Mouse (Mus musculus) midbrain, postnatal 0 days (tissue): ENCODE results near the gene Fmo5. TPM values are rescaled to one million over a fixed set of nuclear protein-coding genes. Genes with fewer than 3 reads are reported as not detected.
A peak's percentile ranks its signal among the peaks of the same experiment; 100 is the strongest.

Experiments used
- ATAC-seq: fragments of 200-750 bp; cut with Nextera tagmentation; 2 replicates; pipeline ENCODE4 v1.8.0; 2017; ENCODE audit warnings: moderate number of reproducible peaks, mild to moderate bottlenecking, moderate TSS enrichment, moderate library complexity; ENCODE audit not compliant: low FRiP score
- DNase-seq: peaks from one replicate; pipeline ENCODE4 v3.0.0-alpha.2; 2015; ENCODE audit warnings: low spot score
- H3K27ac ChIP-seq: fragments of 300-500 bp; sonication (generic); 2 replicates; pipeline ENCODE4 v1.5.1; 2014; ENCODE audit warnings: low read depth, mild to moderate bottlenecking, low read length, mixed read lengths
- H3K27me3 ChIP-seq: fragments of 300-500 bp; sonication (generic); 2 replicates; pipeline ENCODE4 v1.6.1; 2014; ENCODE audit warnings: low read length, control low read depth, mixed read lengths; ENCODE audit not compliant: insufficient read depth
- H3K36me3 ChIP-seq: fragments of 300-500 bp; sonication (generic); 2 replicates; pipeline ENCODE4 v1.6.1; 2014; ENCODE audit warnings: low read length, control low read depth, mixed read lengths; ENCODE audit not compliant: insufficient read depth
- H3K4me1 ChIP-seq: fragments of 300-500 bp; sonication (generic); 2 replicates; pipeline ENCODE4 v1.6.1; 2014; ENCODE audit warnings: mild to moderate bottlenecking, control low read depth, antibody characterized with exemption, low read length, mixed read lengths; ENCODE audit not compliant: insufficient read depth
- H3K4me2 ChIP-seq: fragments of 300-500 bp; sonication (generic); 2 replicates; pipeline ENCODE4 v1.6.1; 2014; ENCODE audit warnings: low read depth, mild to moderate bottlenecking, low read length, mixed read lengths; ENCODE audit not compliant: poor library complexity, severe bottlenecking
- H3K4me3 ChIP-seq: fragments of 300-500 bp; sonication (generic); 2 replicates; pipeline ENCODE4 v1.5.1; 2014; ENCODE audit warnings: low read depth, mild to moderate bottlenecking, low read length, moderate library complexity
- H3K9ac ChIP-seq: fragments of 300-500 bp; sonication (generic); replicated peaks from 2 replicates; pipeline ENCODE4 v1.6.1; 2014; ENCODE audit warnings: mild to moderate bottlenecking, low read length, moderate library complexity, mixed read lengths; ENCODE audit not compliant: poor library complexity, severe bottlenecking
- H3K9me3 ChIP-seq: fragments of 300-500 bp; sonication (generic); 2 replicates; pipeline ENCODE4 v1.6.1; 2016; ENCODE audit warnings: low read length, control low read depth
- CTCF ChIP-seq: IDR thresholded peaks from 2 replicates; pipeline ENCODE4 v1.5.1; 2016; ENCODE audit warnings: antibody characterized with exemption, mild to moderate bottlenecking
- WGBS: fragments of 180-500 bp; shearing (Covaris S2); extraction: QIAGEN DNeasy Blood & Tissue Kit; methylation state at CpG from one replicate; pipeline ENCODE4 v1.1.7; 2014; 5-methylcytosine and 5-hydroxymethylcytosine counted together
- polyA plus RNA-seq: library from polyadenylated mRNA; unstranded; fragments of >200 nt; fragmentation: Nextera tagmentation; extraction: Ambion mirVana; gene quantifications from 2 replicates; pipeline ENCODE4 v1.2.1, GENCODE M21; 2015
- total RNA-seq: library from RNA; depleted of rRNA; stranded (reverse); fragments of >200 nt; gene quantifications from 2 replicates; pipeline ENCODE4 v1.2.3, GENCODE M21; 2014; rRNA removed

Fmo5 gene
- total RNA-seq (0.38 and 0.71 TPM in 2 replicates), polyA plus RNA-seq (0.60 and 0.75 TPM in 2 replicates)

DNA sequence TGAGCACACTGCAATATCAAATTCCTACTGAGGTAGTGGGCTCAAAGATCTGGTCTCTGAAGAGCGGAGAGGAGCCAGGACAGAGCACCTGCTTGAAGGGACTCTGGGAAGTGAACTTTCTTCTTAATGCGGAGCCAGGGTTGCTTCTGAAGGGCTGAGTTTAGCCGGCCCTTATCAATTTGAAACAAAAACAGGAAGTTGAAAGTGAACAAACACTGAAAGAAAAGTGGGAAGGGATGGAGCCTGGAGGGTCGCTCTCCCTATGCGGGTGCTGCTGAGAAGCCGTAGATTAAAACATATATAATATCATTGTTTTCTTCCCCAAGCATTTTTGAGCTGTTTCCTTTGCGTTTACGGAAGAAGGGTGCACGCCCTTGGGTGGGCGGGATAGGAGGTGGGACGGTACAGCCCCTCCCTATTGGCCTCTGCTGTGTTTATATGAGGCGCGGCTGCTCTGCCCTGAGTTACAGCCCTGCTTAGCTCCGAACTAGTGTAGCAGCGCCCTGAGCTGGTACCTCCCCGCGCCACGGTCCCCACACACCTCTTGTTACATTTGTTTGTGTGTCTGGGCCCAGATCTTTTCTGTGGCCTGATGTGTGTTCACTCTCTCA lies at the start of gene Fmo5:
Fmo5 (plus strand) TSS at position 414 of the 611 bp plus-strand sequence.
- 10% methylated on average over 18 of the region's 18 CpGs for WGBS

DNA sequence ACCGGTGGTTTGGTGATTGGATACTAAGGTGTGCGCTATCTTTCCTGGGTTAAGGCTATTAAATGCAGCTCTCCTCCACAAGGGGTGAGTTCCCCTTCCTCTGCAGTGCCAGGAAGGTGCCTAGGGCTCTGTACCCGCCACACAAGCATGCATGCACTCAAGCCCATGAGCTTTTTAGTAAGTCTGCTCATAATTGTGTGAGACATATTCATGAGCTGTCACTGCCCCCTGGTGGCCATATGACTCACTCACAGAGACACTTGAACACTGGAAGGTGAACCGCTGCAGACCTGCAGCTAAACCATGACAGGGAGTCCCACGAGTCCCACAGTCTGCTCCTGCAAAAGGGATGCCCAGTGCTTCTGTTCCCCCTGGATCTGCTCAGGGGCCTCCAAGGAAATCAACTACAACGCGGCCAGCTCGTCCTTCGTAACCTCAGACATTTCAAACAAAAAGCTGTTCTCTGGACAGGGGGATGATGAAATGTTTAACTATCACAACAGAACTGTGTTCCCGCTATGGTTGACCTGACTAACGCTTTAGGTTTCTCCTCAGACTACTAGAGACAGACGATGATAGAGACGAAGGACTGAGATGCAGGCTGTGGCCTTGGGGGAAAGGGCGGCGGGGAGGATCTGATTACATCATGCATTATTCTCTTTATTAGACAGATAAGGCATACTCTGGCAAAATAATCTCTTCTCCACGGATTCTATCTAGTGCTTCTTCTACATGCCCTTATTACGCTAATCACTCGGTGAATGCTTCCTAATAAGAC lies 43.0 kb upstream of the Fmo5 start:
- Histone ChIP-seq H3K9ac (no peak overlapping the region), H3K9me3 (no peaks in the 10 kb centered on the region), H3K4me2 (peak overlapping the region; percentile 18; the same call in 1 of the 2 replicates), H3K27ac (no peak overlapping the region), H3K4me1 (peaks cover 3% of the 10 kb centered on the region; the same call in 1 of the 2 replicates), H3K27me3 (no peaks in the 10 kb centered on the region), H3K36me3 (0 out of 2 replicates have a peak, but pooled peaks cover 5% of the 10 kb centered on the region), H3K4me3 (no peak overlapping the region)
- WGBS, result 53% methylated on average over 18 of the region's 18 CpGs
- TF ChIP-seq CTCF, result peak; percentile 93
- DNase-seq, result peak; percentile 96
- peak; percentile 87 for ATAC-seq

More for the DNA sequence above, at the start of gene Fmo5:
- Histone ChIP-seq H3K9ac (no peak within 1 kb of the TSS), H3K36me3 (no peaks in the 10 kb centered on the region), H3K4me1 (no peaks in the 10 kb centered on the region), H3K4me2 (peak within 1 kb of the TSS; percentile 32), H3K27ac (no peak within 1 kb of the TSS), H3K4me3 (peak within 1 kb of the TSS; percentile 22), H3K27me3 (no peaks in the 10 kb centered on the region), H3K9me3 (no peaks in the 10 kb centered on the region)
- no peak for DNase-seq
- no peak for TF ChIP-seq CTCF
- no peak for ATAC-seq

DNA sequence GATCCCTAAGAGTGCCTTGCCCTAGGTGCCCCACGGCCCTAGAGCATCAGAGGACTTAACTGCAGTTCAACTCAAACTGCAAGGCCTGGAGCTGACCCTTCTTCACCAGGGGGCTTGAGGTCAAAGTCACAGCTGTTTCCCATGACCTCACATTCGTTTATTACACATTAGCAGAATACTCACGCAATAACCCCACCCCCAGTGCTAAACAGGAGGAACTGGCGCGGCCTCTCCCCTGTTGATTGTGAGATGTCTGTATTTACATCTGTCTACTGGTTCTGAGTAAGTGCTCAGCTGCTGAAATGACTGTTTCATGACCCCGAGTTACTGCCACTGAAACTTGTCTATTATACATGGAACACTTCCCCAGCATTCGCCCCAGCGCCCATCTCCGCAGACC lies 40.9 kb upstream of the Fmo5 start:
- Histone ChIP-seq H3K9me3 (no peaks in the 10 kb centered on the region), H3K4me3 (no peak overlapping the region), H3K27ac (no peak overlapping the region), H3K27me3 (no peaks in the 10 kb centered on the region), H3K9ac (no peak overlapping the region), H3K4me2 (no peak overlapping the region), H3K4me1 (peaks cover 3% of the 10 kb centered on the region; the same call in 1 of the 2 replicates), H3K36me3 (no peaks in the 10 kb centered on the region)
- no peak for ATAC-seq
- 86% methylated on average over 9 of the region's 9 CpGs for WGBS
- no peak for DNase-seq
- TF ChIP-seq CTCF, result no peak

DNA sequence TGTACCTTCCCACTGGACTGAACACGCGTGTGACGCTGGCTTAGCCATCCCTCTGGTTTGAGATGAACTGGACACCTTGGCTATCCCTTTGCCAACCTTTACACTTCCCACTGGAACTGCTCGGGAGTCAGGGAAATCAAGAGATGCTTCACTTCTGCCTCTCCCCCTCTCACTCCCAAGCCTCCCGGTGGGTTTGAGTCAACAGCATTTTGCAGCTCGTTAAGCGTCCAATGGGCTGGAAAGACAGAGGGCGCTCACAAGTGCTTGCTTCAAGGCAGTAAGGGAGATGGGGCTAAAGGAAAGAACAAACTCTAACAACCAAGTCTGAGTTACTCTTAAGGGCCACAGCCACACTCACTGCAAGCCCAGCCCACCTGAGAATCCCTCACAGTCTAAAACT lies 37.9 kb upstream of the Fmo5 start:
- Histone ChIP-seq H3K9me3 (no peaks in the 10 kb centered on the region), H3K4me1 (no peaks in the 10 kb centered on the region), H3K27me3 (no peaks in the 10 kb centered on the region), H3K36me3 (no peaks in the 10 kb centered on the region), H3K9ac (no peak overlapping the region), H3K4me2 (no peak overlapping the region), H3K4me3 (no peak overlapping the region), H3K27ac (no peak overlapping the region)
- WGBS, result 68% methylated on average over 8 of the region's 8 CpGs
- no peak for TF ChIP-seq CTCF
- no peak for DNase-seq
- ATAC-seq, result no peak

DNA sequence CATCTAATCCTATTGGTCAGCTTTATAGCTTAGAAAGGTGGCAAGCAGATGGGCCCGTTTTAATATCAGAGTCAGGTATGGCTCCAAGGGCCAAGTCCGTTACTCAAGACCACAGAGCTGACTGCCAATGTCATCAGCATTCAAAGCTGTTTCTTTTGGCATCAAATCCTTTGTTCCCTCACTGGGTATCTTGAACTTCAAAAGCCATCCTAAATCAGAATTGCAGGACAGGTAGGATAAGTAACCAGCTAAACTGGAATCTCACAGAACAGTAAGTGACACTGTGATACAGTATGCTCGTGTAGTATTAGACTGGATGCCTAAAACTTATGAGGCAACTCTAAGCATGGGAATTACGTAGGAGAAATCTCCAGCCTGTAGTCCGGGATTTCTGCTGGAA lies 35.5 kb upstream of the Fmo5 start:
- 97% methylated on average over 5 of the region's 5 CpGs for WGBS

DNA sequence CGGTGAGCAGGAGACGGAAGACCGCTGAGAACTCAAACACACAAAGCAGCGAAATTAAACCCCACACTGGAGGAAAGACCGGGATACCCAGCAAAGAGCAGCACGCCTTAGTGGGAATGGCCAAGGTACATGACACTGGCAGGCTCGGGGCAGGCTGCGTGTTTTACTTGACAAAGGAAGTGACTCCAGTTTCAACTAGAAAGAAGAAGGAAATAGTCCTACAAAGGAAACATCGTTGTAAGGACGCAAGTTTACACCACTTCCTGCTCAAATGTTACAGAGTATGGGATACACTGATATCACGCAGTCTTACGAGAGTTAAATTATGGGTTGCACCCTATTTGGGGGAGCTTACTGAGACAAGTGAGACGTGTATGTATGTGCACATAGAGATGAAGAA lies 34.5 kb upstream of the Fmo5 start:
- TF ChIP-seq CTCF, result no peak
- H3K4me3 ChIP-seq, result no peak overlapping the region
- no peak overlapping the region for H3K4me2 ChIP-seq
- 94% methylated on average over 13 of the region's 13 CpGs for WGBS
- H3K4me1 ChIP-seq, result no peaks in the 10 kb centered on the region
- no peak for ATAC-seq
- H3K27me3 ChIP-seq, result no peaks in the 10 kb centered on the region
- no peak overlapping the region for H3K27ac ChIP-seq
- no peak for DNase-seq
- H3K9me3 ChIP-seq, result no peaks in the 10 kb centered on the region
- H3K9ac ChIP-seq, result no peak overlapping the region
- H3K36me3 ChIP-seq, result 0 out of 2 replicates have a peak, but pooled peaks cover 2% of the 10 kb centered on the region

More for the DNA sequence above, 35.5 kb upstream of the Fmo5 start:
- H3K4me2 ChIP-seq, result no peak overlapping the region
- no peaks in the 10 kb centered on the region for H3K4me1 ChIP-seq
- H3K27me3 ChIP-seq, result no peaks in the 10 kb centered on the region
- ATAC-seq (no peak), DNase-seq (no peak)
- no peak overlapping the region for H3K4me3 ChIP-seq
- H3K27ac ChIP-seq, result no peak overlapping the region
- H3K36me3 ChIP-seq, result 0 out of 2 replicates have a peak, but pooled peaks cover 2% of the 10 kb centered on the region
- no peak for TF ChIP-seq CTCF
- no peak overlapping the region for H3K9ac ChIP-seq
- no peaks in the 10 kb centered on the region for H3K9me3 ChIP-seq
